Mouse (Mus musculus): ENCODE results near the gene Zfp978. TPM values are rescaled to one million over a fixed set of nuclear protein-coding genes. Genes with fewer than 3 reads are reported as not detected.

The Zfp978 gene
- polyA plus RNA-seq, 1 experiment from 2014 or later = not detected

Other genes with a start within 250 kb of the Zfp978 start
- gene Zfp991, start 229.3 kb upstream of the Zfp978 start, polyA plus RNA-seq (2015; fragmentation: Nextera tagmentation; extraction: Ambion mirVana) = 8.7 and 8.9 TPM in 2 replicates
- gene Zfp988, start 55.6 kb upstream of the Zfp978 start, polyA plus RNA-seq (2015; fragmentation: Nextera tagmentation; extraction: Ambion mirVana) = 0.36 and 0.39 TPM in 2 replicates
- gene Zfp982, start 131.1 kb downstream of the Zfp978 start, polyA plus RNA-seq (2015; fragmentation: Nextera tagmentation; extraction: Ambion mirVana) = 4.0 and 5.2 TPM in 2 replicates
- gene Gm16503, start 178.9 kb downstream of the Zfp978 start, polyA plus RNA-seq (2015; fragmentation: Nextera tagmentation; extraction: Ambion mirVana) = 0.24 and 0.30 TPM in 2 replicates
- gene Zfp985, start 192.0 kb downstream of the Zfp978 start, polyA plus RNA-seq (2015; fragmentation: Nextera tagmentation; extraction: Ambion mirVana) = 0.33 and 0.49 TPM in 2 replicates